Mouse (Mus musculus) embryonic stem cell, embryonic (primary cell): ENCODE results near the gene Myt1.

ENCODE experiments used
- CTCF ChIA-PET, 4 experiments: fragments of 300-600 bp in 2 of 4; fragments of 350-600 bp in 2 of 4; sonication (Branson Sonifier 250); formaldehyde crosslinking; loops; one replicate each; lab custom pipeline; 2022; ENCODE audit warnings: inconsistent platforms in 2 of 4; lab: Charles Lee
- POLR2A ChIA-PET, 4 experiments: fragments of 300-600 bp in 2 of 4; fragments of 350-600 bp in 2 of 4; sonication (Branson Sonifier 250); formaldehyde crosslinking; loops; one replicate each; lab custom pipeline; 2022; ENCODE audit warnings: antibody characterized with exemption in 4 of 4, inconsistent platforms in 1 of 4; lab: Charles Lee

Gene Myt1

GRCm38 (mm10) chr2:181763006-181763830, at the start of gene Myt1:
Gene Myt1 (plus strand): TSS chr2:181763332.
- POLR2A ChIA-PET = no interaction called here
- CTCF ChIA-PET = no interaction called here

- ChIA-PET POLR2A (no interaction called here), CTCF (interaction anchor here in 1 of 4 experiments (0.6 to 0.9 kb wide), 2 partner anchors 14 to 104 kb away, joined by 3 to 4 read pairs; no protein-coding TSS in a partner anchor)
Measured at GRCm38 (mm10) chr2:181713749-181714148, 49.4 kb upstream of the Myt1 start.

GRCm38 (mm10) chr2:181714903-181715326, 48.2 kb upstream of the Myt1 start, which contains the start of gene Oprl1:
Gene Oprl1 (plus strand): TSS chr2:181715016.
- ChIA-PET CTCF (interaction anchor here in 3 of 4 experiments (0.6 to 1.0 kb wide), 4 partner anchors 10 to 170 kb away, joined by 3 to 14 read pairs (median 4); no protein-coding TSS in a partner anchor), POLR2A (interaction anchor here (0.7 kb wide), 7 partner anchors 31 to 456 kb away, joined by 3 to 7 read pairs (median 5); no protein-coding TSS in a partner anchor)

GRCm38 (mm10) chr2:181715382-181715781, 47.8 kb upstream of the Myt1 start:
- ChIA-PET POLR2A (interaction anchor here (0.7 kb wide), 7 partner anchors 31 to 456 kb away, joined by 3 to 7 read pairs (median 5); no protein-coding TSS in a partner anchor), CTCF (interaction anchor here in 3 of 4 experiments (0.6 to 1.0 kb wide), 4 partner anchors 11 to 170 kb away, joined by 3 to 14 read pairs (median 4); no protein-coding TSS in a partner anchor)

- ChIA-PET POLR2A (no interaction called here), CTCF (no interaction called here)
Measured at GRCm38 (mm10) chr2:181716991-181717390, 46.1 kb upstream of the Myt1 start.

GRCm38 (mm10) chr2:181720061-181720460, 43.1 kb upstream of the Myt1 start:
- CTCF ChIA-PET = interaction anchor here in 2 of 4 experiments (0.6 to 2.1 kb wide), 2 partner anchors 146 to 1496 kb away, joined by 4 to 7 read pairs; no protein-coding TSS in a partner anchor
- POLR2A ChIA-PET = interaction anchor here in 1 of 4 experiments (1.2 kb wide), 1 partner anchor 33 kb away, joined by 4 read pairs; no protein-coding TSS in a partner anchor

GRCm38 (mm10) chr2:181721200-181721599, 41.9 kb upstream of the Myt1 start:
- ChIA-PET CTCF (no interaction called here), POLR2A (no interaction called here)

GRCm38 (mm10) chr2:181722213-181722612, 40.9 kb upstream of the Myt1 start:
- POLR2A ChIA-PET = no interaction called here
- CTCF ChIA-PET = interaction anchor here (0.6 to 2.2 kb wide), 14 partner anchors 14 to 147 kb away, joined by 3 to 25 read pairs (median 3); partner anchors contain the start of genes Polr3k (in 1 of the 4), Sox18 (in 1 of the 4) and Tcea2 (in 1 of the 4)

GRCm38 (mm10) chr2:181727659-181728262, 35.4 kb upstream of the Myt1 start:
- POLR2A ChIA-PET = no interaction called here
- CTCF ChIA-PET = interaction anchor here in 2 of 4 experiments (0.5 to 0.9 kb wide), 5 partner anchors 14 to 1169 kb away, joined by 3 to 4 read pairs (median 4); partner anchors contain the start of gene Tcea2 (in 1 of the 2)

GRCm38 (mm10) chr2:181730051-181730450, 33.1 kb upstream of the Myt1 start:
- POLR2A ChIA-PET = interaction anchor here in 1 of 4 experiments (0.6 kb wide), 2 partner anchors 173 to 942 kb away, joined by 3 read pairs; no protein-coding TSS in a partner anchor
- CTCF ChIA-PET = interaction anchor here in 1 of 4 experiments (1.3 kb wide), 1 partner anchor 48 kb away, joined by 4 read pairs; no protein-coding TSS in a partner anchor

- POLR2A ChIA-PET = interaction anchor here in 1 of 4 experiments (1.1 kb wide), 1 partner anchor 32 kb away, joined by 4 read pairs; no protein-coding TSS in a partner anchor
- CTCF ChIA-PET = no interaction called here
Measured at GRCm38 (mm10) chr2:181752626-181753025, 10.5 kb upstream of the Myt1 start.

GRCm38 (mm10) chr2:181758147-181758725, 4.9 kb upstream of the Myt1 start:
- ChIA-PET POLR2A (no interaction called here), CTCF (interaction anchor here in 1 of 4 experiments (0.6 kb wide), 1 partner anchor 126 kb away, joined by 7 read pairs; no protein-coding TSS in a partner anchor)

GRCm38 (mm10) chr2:181759041-181759440, 4.1 kb upstream of the Myt1 start:
- POLR2A ChIA-PET = no interaction called here
- CTCF ChIA-PET = interaction anchor here in 1 of 4 experiments (1.0 kb wide), 1 partner anchor 80 kb away, joined by 3 read pairs; no protein-coding TSS in a partner anchor

GRCm38 (mm10) chr2:181763886-181764527, 875 bp downstream of the Myt1 start:
- CTCF ChIA-PET = interaction anchor here (0.5 to 1.0 kb wide), 6 partner anchors 14 to 125 kb away, joined by 3 to 8 read pairs (median 3); partner anchors contain the start of gene Oprl1 (in 1 of the 4)
- POLR2A ChIA-PET = interaction anchor here in 3 of 4 experiments (0.5 to 1.1 kb wide), 7 partner anchors 10 to 1649 kb away, joined by 3 to 5 read pairs (median 4); no protein-coding TSS in a partner anchor

- CTCF ChIA-PET = interaction anchor here (0.5 to 1.0 kb wide), 6 partner anchors 14 to 126 kb away, joined by 3 to 8 read pairs (median 3); partner anchors contain the start of gene Oprl1 (in 1 of the 4)
Measured at GRCm38 (mm10) chr2:181764600-181764999, 1.5 kb downstream of the Myt1 start.

GRCm38 (mm10) chr2:181765251-181765650, 2.1 kb downstream of the Myt1 start:
- CTCF ChIA-PET = interaction anchor here in 2 of 4 experiments (1.0 kb wide), 2 partner anchors 43 to 86 kb away, joined by 3 read pairs; no protein-coding TSS in a partner anchor
- POLR2A ChIA-PET = interaction anchor here in 1 of 4 experiments (0.8 kb wide), 1 partner anchor 11 kb away, joined by 3 read pairs; no protein-coding TSS in a partner anchor

More at GRCm38 (mm10) chr2:181764600-181764999, 1.5 kb downstream of the Myt1 start:
- POLR2A ChIA-PET = interaction anchor here in 3 of 4 experiments (0.5 to 1.1 kb wide), 8 partner anchors 9 to 1649 kb away, joined by 3 to 5 read pairs (median 4); no protein-coding TSS in a partner anchor
